10 mouse cellular contexts compared by ENCODE assay signal in genomic region chr16:33891099-33891498, GRCm38 (mm10).
DNase-seq lines count a peak whose midpoint lies in the region; ATAC-seq and TF ChIP-seq lines count a peak whose summit lies in the region.
"Had no signal": no experiment of that assay in that cellular context is flagged by ENCODE, and none has a peak within 500 bp of the region (broad histone marks: within the 10 kb centered on the region; RNA-seq: fewer than 3 reads in every experiment).

No protein-coding gene starts in this region.

- 61% methylated on average over 8 of the region's 8 CpGs for WGBS in intestine, postnatal 0 days
- WGBS in macrophage (ENCODE audit: missing documents): 93% methylated on average over 8 of the region's 8 CpGs

- H3K27ac ChIP-seq in layer of hippocampus, adult 2 months: peak overlapping the region; percentile 65; the same call in 1 of the 2 replicates
- 0 out of 2 replicates have a peak overlapping the region, but pooled peaks have one; percentile 10 for H3K27ac ChIP-seq in intestine, postnatal 0 days (ENCODE audit: low read depth, low read length)
- H3K27ac ChIP-seq in macrophage: peak overlapping the region; percentile 87

- H3K9ac ChIP-seq in intestine, postnatal 0 days (ENCODE audit: low read depth, low read length): no peak overlapping the region

- H3K27me3 ChIP-seq in intestine, postnatal 0 days (replicated peaks; ENCODE audit: control insufficient read depth, insufficient read depth, low read length): no peaks in the 10 kb centered on the region

- no peak for TF ChIP-seq CTCF in layer of hippocampus, adult 2 months (conservative IDR thresholded peaks at IDR 0.05)
- TF ChIP-seq CTCF in intestine, postnatal 0 days (IDR thresholded peaks at IDR 0.05; ENCODE audit: low read depth): no peak

- no peak overlapping the region for H3K4me3 ChIP-seq in layer of hippocampus, adult 2 months
- no peak overlapping the region for H3K4me3 ChIP-seq in intestine, postnatal 0 days (ENCODE audit: low read depth, low read length)
- no peak overlapping the region for H3K4me3 ChIP-seq in macrophage (ENCODE audit: inconsistent target)

- peaks cover 9% of the 10 kb centered on the region for H3K4me1 ChIP-seq in intestine, postnatal 0 days (replicated peaks; ENCODE audit: control insufficient read depth, insufficient read depth, low read length)

- no peak for ATAC-seq in intestine, postnatal 0 days

- H3K36me3 ChIP-seq in intestine, postnatal 0 days (ENCODE audit: control insufficient read depth, insufficient read depth): 0 out of 2 replicates have a peak, but pooled peaks cover 7% of the 10 kb centered on the region
- no peaks in the 10 kb centered on the region for H3K36me3 ChIP-seq in macrophage (ENCODE audit: inconsistent target)

- H3K79me2 ChIP-seq in macrophage (ENCODE audit: inconsistent target): peaks cover 76% of the 10 kb centered on the region; the same call in 1 of the 2 replicates

- H3K4me2 ChIP-seq in intestine, postnatal 0 days (replicated peaks; ENCODE audit: low read depth): no peak overlapping the region

- no peaks in the 10 kb centered on the region for H3K9me3 ChIP-seq in intestine, postnatal 0 days (ENCODE audit: control insufficient read depth)

- no peak for DNase-seq in layer of hippocampus, adult 2 months (ENCODE audit: low spot score in 2 of 2)
- DNase-seq in layer of hippocampus, adult 18-20 months (ENCODE audit: low spot score in 2 of 2): no peak
- DNase-seq in adrenal gland, postnatal 14 days: peak; percentile 84
- DNase-seq in urinary bladder, adult 2 months (ENCODE audit: low spot score): no peak
- DNase-seq in cerebellum, postnatal 4 days (ENCODE audit: low spot score in 2 of 2): no peak
- DNase-seq in urinary bladder, postnatal 10 days (ENCODE audit: low spot score): no peak
- DNase-seq: layer of hippocampus, postnatal 36 days; right cerebral cortex, postnatal 14 days had no signal

Comparison
In these comparisons a context has a peak if more than half of its experiments do, and no peak if none do; other contexts are left out.
1. H3K27ac ChIP-seq: peak in every context shown above with its lines; median percentile 87 in macrophage; 65 in layer of hippocampus, adult 2 months; 10 in intestine, postnatal 0 days.